ENCODE assay signal across 25 mouse cellular contexts in the genomic region with DNA sequence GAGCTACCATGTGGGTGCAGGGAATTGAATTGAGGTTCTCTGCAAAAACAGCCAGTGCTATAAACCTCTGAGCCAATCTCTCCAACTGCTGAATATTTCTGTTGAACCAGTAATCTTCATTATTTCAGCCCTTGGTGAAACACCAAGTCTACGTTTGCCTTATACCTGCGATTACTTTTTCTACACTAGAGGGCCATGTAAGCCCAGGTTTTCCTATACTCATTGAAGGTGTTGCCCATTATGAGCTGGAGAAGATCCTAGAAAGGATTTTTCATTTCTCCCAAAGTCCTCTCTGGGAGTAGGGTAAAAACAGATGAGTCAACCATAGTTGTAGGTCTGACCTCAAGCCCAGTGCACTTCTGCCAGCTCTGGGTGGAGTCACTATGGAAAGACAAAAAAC.
DNase-seq lines count a peak whose midpoint lies in the region; ATAC-seq and TF ChIP-seq lines count a peak whose summit lies in the region.
"Had no signal": no experiment of that assay in that cellular context is flagged by ENCODE, and none has a peak within 500 bp of the region (broad histone marks: within the 10 kb centered on the region; RNA-seq: fewer than 3 reads in every experiment).

No protein-coding gene starts in this region.

- no peaks in the 10 kb centered on the region for H3K4me1 ChIP-seq in hindbrain, postnatal 0 days (ENCODE audit: insufficient read depth, low read length)
- no peaks in the 10 kb centered on the region for H3K4me1 ChIP-seq in hindbrain, embryonic 14.5 days (replicated peaks; ENCODE audit: control insufficient read depth, insufficient read depth, low read length)
- H3K4me1 ChIP-seq: embryonic facial prominence, embryonic 13.5 days; forebrain, embryonic 12.5 days; heart, embryonic 12.5 days; hindbrain, embryonic 12.5 days; neural tube, embryonic 13.5 days had no signal

- no peak for ATAC-seq in hindbrain, postnatal 0 days
- ATAC-seq in hindbrain, embryonic 14.5 days (ENCODE audit: low FRiP score), result no peak
- ATAC-seq: inflammation-experienced regulatory T-cells, adult 6 months had no signal

- H3K9ac ChIP-seq in hindbrain, postnatal 0 days (replicated peaks; ENCODE audit: low read length), result no peak overlapping the region
- H3K9ac ChIP-seq in hindbrain, embryonic 14.5 days, result no peak overlapping the region
- H3K9ac ChIP-seq: embryonic facial prominence, embryonic 13.5 days; forebrain, embryonic 12.5 days; heart, embryonic 12.5 days; hindbrain, embryonic 12.5 days; neural tube, embryonic 13.5 days had no signal

- no peaks in the 10 kb centered on the region for H3K36me3 ChIP-seq in hindbrain, postnatal 0 days (ENCODE audit: insufficient read depth, low read length)
- H3K36me3 ChIP-seq in hindbrain, embryonic 14.5 days (replicated peaks; ENCODE audit: control insufficient read depth, insufficient read depth), result no peaks in the 10 kb centered on the region
- H3K36me3 ChIP-seq: embryonic facial prominence, embryonic 13.5 days; forebrain, embryonic 12.5 days; heart, embryonic 12.5 days; hindbrain, embryonic 12.5 days; neural tube, embryonic 13.5 days had no signal

- H3K9me3 ChIP-seq in hindbrain, postnatal 0 days (ENCODE audit: low read length), result no peaks in the 10 kb centered on the region
- H3K9me3 ChIP-seq in hindbrain, embryonic 14.5 days (ENCODE audit: control insufficient read depth, low read length), result no peaks in the 10 kb centered on the region
- H3K9me3 ChIP-seq: embryonic facial prominence, embryonic 13.5 days; forebrain, embryonic 12.5 days; heart, embryonic 12.5 days; hindbrain, embryonic 12.5 days; neural tube, embryonic 13.5 days had no signal

- peak; percentile 13 for DNase-seq in adrenal gland, adult 2 months
- no peak for DNase-seq in adrenal gland, postnatal 4 days (ENCODE audit: low spot score in 2 of 2)
- no peak for DNase-seq in hindbrain, postnatal 0 days (ENCODE audit: low spot score)
- DNase-seq in hindbrain, embryonic 14.5 days (ENCODE audit: low spot score), result no peak
- DNase-seq in retina, embryonic 14.5 days (ENCODE audit: low spot score), result peak; percentile 2
- DNase-seq in retina, postnatal 1 day, result no peak
- no peak for DNase-seq in gastrocnemius, postnatal 4 days (ENCODE audit: low spot score in 2 of 2)
- no peak for DNase-seq in kidney, adult 11 months
- DNase-seq: cerebellum, adult 18-20 months; cerebellum, postnatal 36 days; embryo, embryonic 11 days; gastrocnemius, adult 2 months; kidney, adult 9 months; layer of hippocampus, adult 9-11 months; left cerebral cortex, postnatal 4 days; lung, postnatal 4 days; midbrain, embryonic 14.5 days had no signal

- TF ChIP-seq CTCF in hindbrain, postnatal 0 days (IDR thresholded peaks at IDR 0.05; ENCODE audit: low read depth), result peak; percentile 36; the same call in 1 of the 2 replicates

- H3K4me3 ChIP-seq in hindbrain, postnatal 0 days (ENCODE audit: low read length), result no peak overlapping the region
- no peak overlapping the region for H3K4me3 ChIP-seq in hindbrain, embryonic 14.5 days (replicated peaks; ENCODE audit: low read length)
- H3K4me3 ChIP-seq: embryonic facial prominence, embryonic 13.5 days; erythroblast, embryonic 14.5 days; forebrain, embryonic 12.5 days; gastrocnemius, adult 2 months; heart, embryonic 12.5 days; hindbrain, embryonic 12.5 days; myocyte; neural tube, embryonic 13.5 days had no signal

- H3K27ac ChIP-seq in hindbrain, postnatal 0 days, result no peak overlapping the region
- no peak overlapping the region for H3K27ac ChIP-seq in hindbrain, embryonic 14.5 days
- H3K27ac ChIP-seq: embryonic facial prominence, embryonic 13.5 days; forebrain, embryonic 12.5 days; gastrocnemius, adult 2 months; hindbrain, embryonic 12.5 days; neural tube, embryonic 13.5 days had no signal

- WGBS in hindbrain, postnatal 0 days, result 81% methylated on average over 2 of the region's 2 CpGs
- 89% methylated on average over 2 of the region's 2 CpGs for WGBS in hindbrain, embryonic 14.5 days

- no peak overlapping the region for H3K4me2 ChIP-seq in hindbrain, postnatal 0 days (ENCODE audit: low read depth, low read length)
- no peak overlapping the region for H3K4me2 ChIP-seq in hindbrain, embryonic 14.5 days (replicated peaks)
- H3K4me2 ChIP-seq: embryonic facial prominence, embryonic 13.5 days; forebrain, embryonic 12.5 days; heart, embryonic 12.5 days; hindbrain, embryonic 12.5 days; neural tube, embryonic 13.5 days had no signal

- no peaks in the 10 kb centered on the region for H3K27me3 ChIP-seq in hindbrain, postnatal 0 days (ENCODE audit: insufficient read depth, low read length)
- no peaks in the 10 kb centered on the region for H3K27me3 ChIP-seq in hindbrain, embryonic 14.5 days (ENCODE audit: control insufficient read depth, insufficient read depth, low read length)
- H3K27me3 ChIP-seq: embryonic facial prominence, embryonic 13.5 days; forebrain, embryonic 12.5 days; heart, embryonic 12.5 days; hindbrain, embryonic 12.5 days; neural tube, embryonic 13.5 days had no signal

Comparison
In these comparisons a context has a peak if more than half of its experiments do, and no peak if none do; other contexts are left out.
1. DNase-seq: peak in adrenal gland, adult 2 months (single experiment) and retina, embryonic 14.5 days (single experiment); none in adrenal gland, postnatal 4 days (0 of 2), hindbrain, postnatal 0 days (single experiment), hindbrain, embryonic 14.5 days (single experiment), retina, postnatal 1 day (single experiment), gastrocnemius, postnatal 4 days (0 of 2) and kidney, adult 11 months (single experiment).